Mouse (Mus musculus): ENCODE data around the gene Cdh4. TPM values are rescaled to one million over a fixed set of nuclear protein-coding genes. Genes with fewer than 3 reads are reported as not detected.
A peak's percentile ranks its signal among the peaks of the same experiment; 100 is the strongest.

Gene Cdh4
- polyA plus RNA-seq, 1 experiment from 2014 or later = 26.1 TPM

GRCm38 (mm10) chr2:179722776-179723386 is 280.6 kb downstream of the Cdh4 start:
- no peaks in the 10 kb centered on the region for H3K36me3 ChIP-seq
- H3K4me2 ChIP-seq (replicated peaks) = no peak overlapping the region
- 71% methylated on average over 4 of the region's 4 CpGs for WGBS
- H3K27ac ChIP-seq = no peak overlapping the region
- no peaks in the 10 kb centered on the region for H3K27me3 ChIP-seq
- no peaks in the 10 kb centered on the region for H3K9me3 ChIP-seq (replicated peaks)
- no peak overlapping the region for H3K9ac ChIP-seq
- H3K4me1 ChIP-seq = peaks cover 14% of the 10 kb centered on the region
- H3K4me3 ChIP-seq = no peak overlapping the region
- ATAC-seq (ENCODE audit: low FRiP score) = no peak

- H3K4me2 ChIP-seq (replicated peaks) = no peak overlapping the region
- peaks cover 14% of the 10 kb centered on the region for H3K4me1 ChIP-seq
- WGBS = 90% methylated on average over 8 of the region's 8 CpGs
- H3K4me3 ChIP-seq = no peak overlapping the region
- no peaks in the 10 kb centered on the region for H3K36me3 ChIP-seq
- H3K9me3 ChIP-seq (replicated peaks) = no peaks in the 10 kb centered on the region
- no peaks in the 10 kb centered on the region for H3K27me3 ChIP-seq
- H3K9ac ChIP-seq = no peak overlapping the region
- ATAC-seq (ENCODE audit: low FRiP score) = no peak
- H3K27ac ChIP-seq = no peak overlapping the region
Observed at GRCm38 (mm10) chr2:179723401-179723800, 281.2 kb downstream of the Cdh4 start.

GRCm38 (mm10) chr2:179729002-179729401 is 286.8 kb downstream of the Cdh4 start:
- no peak overlapping the region for H3K9ac ChIP-seq
- no peaks in the 10 kb centered on the region for H3K9me3 ChIP-seq (replicated peaks)
- WGBS = 61% methylated on average over 8 of the region's 8 CpGs
- no peak for ATAC-seq (ENCODE audit: low FRiP score)
- H3K4me3 ChIP-seq = no peak overlapping the region
- H3K27ac ChIP-seq = no peak overlapping the region
- H3K27me3 ChIP-seq = 0 out of 2 replicates have a peak, but pooled peaks cover 7% of the 10 kb centered on the region
- no peaks in the 10 kb centered on the region for H3K36me3 ChIP-seq
- peaks cover 21% of the 10 kb centered on the region for H3K4me1 ChIP-seq
- no peak overlapping the region for H3K4me2 ChIP-seq (replicated peaks)

GRCm38 (mm10) chr2:179729802-179730201 is 287.6 kb downstream of the Cdh4 start:
- WGBS = 82% methylated on average over 4 of the region's 4 CpGs
- no peaks in the 10 kb centered on the region for H3K36me3 ChIP-seq
- ATAC-seq (ENCODE audit: low FRiP score) = no peak

GRCm38 (mm10) chr2:179733141-179733831 is 291.1 kb downstream of the Cdh4 start:
- 29% methylated on average over 16 of the region's 16 CpGs for WGBS
- H3K9ac ChIP-seq = 0 out of 2 replicates have a peak overlapping the region, but pooled peaks have one; percentile 27

More at GRCm38 (mm10) chr2:179729802-179730201, 287.6 kb downstream of the Cdh4 start:
- Histone ChIP-seq H3K27me3 (0 out of 2 replicates have a peak, but pooled peaks cover 7% of the 10 kb centered on the region), H3K4me2 (replicated peaks) (no peak overlapping the region), H3K9me3 (replicated peaks) (no peaks in the 10 kb centered on the region), H3K4me1 (peaks cover 22% of the 10 kb centered on the region), H3K27ac (no peak overlapping the region), H3K4me3 (no peak overlapping the region), H3K9ac (no peak overlapping the region)

GRCm38 (mm10) chr2:179742419-179742818 is 300.2 kb downstream of the Cdh4 start:
- Histone ChIP-seq H3K4me1 (no peaks in the 10 kb centered on the region), H3K36me3 (no peaks in the 10 kb centered on the region), H3K27ac (no peak overlapping the region), H3K27me3 (no peaks in the 10 kb centered on the region), H3K4me3 (no peak overlapping the region), H3K9me3 (replicated peaks) (no peaks in the 10 kb centered on the region), H3K9ac (no peak overlapping the region), H3K4me2 (replicated peaks) (no peak overlapping the region)
- no peak for ATAC-seq (ENCODE audit: low FRiP score)
- 87% methylated on average over 1 of the region's 1 CpGs for WGBS

More at GRCm38 (mm10) chr2:179733141-179733831, 291.1 kb downstream of the Cdh4 start:
- peaks cover 26% of the 10 kb centered on the region for H3K4me1 ChIP-seq
- no peaks in the 10 kb centered on the region for H3K9me3 ChIP-seq (replicated peaks)
- H3K4me3 ChIP-seq = no peak overlapping the region
- H3K27ac ChIP-seq = peak overlapping the region; percentile 68
- no peak overlapping the region for H3K4me2 ChIP-seq (replicated peaks)
- peak; percentile 74 for ATAC-seq (ENCODE audit: low FRiP score)
- H3K36me3 ChIP-seq = no peaks in the 10 kb centered on the region
- 0 out of 2 replicates have a peak, but pooled peaks cover 7% of the 10 kb centered on the region for H3K27me3 ChIP-seq

GRCm38 (mm10) chr2:179742828-179743227 is 300.6 kb downstream of the Cdh4 start:
- Histone ChIP-seq H3K27ac (no peak overlapping the region), H3K4me2 (replicated peaks) (no peak overlapping the region), H3K4me3 (no peak overlapping the region), H3K9me3 (replicated peaks) (no peaks in the 10 kb centered on the region), H3K9ac (no peak overlapping the region), H3K36me3 (no peaks in the 10 kb centered on the region), H3K27me3 (no peaks in the 10 kb centered on the region), H3K4me1 (no peaks in the 10 kb centered on the region)
- no peak for ATAC-seq (ENCODE audit: low FRiP score)
- 86% methylated on average over 6 of the region's 6 CpGs for WGBS

- Histone ChIP-seq H3K4me3 (no peak overlapping the region), H3K27ac (no peak overlapping the region), H3K36me3 (no peaks in the 10 kb centered on the region), H3K9me3 (replicated peaks) (no peaks in the 10 kb centered on the region), H3K4me2 (replicated peaks) (no peak overlapping the region), H3K9ac (no peak overlapping the region), H3K4me1 (peaks cover 5% of the 10 kb centered on the region; the same call in 1 of the 2 replicates), H3K27me3 (no peaks in the 10 kb centered on the region)
- ATAC-seq (ENCODE audit: low FRiP score) = no peak
- WGBS = 85% methylated on average over 7 of the region's 7 CpGs
Observed at GRCm38 (mm10) chr2:179746491-179746890, 304.3 kb downstream of the Cdh4 start.

- 75% methylated on average over 3 of the region's 3 CpGs for WGBS
Observed at GRCm38 (mm10) chr2:179749399-179749798, 307.2 kb downstream of the Cdh4 start.

GRCm38 (mm10) chr2:179753811-179754210 is 311.6 kb downstream of the Cdh4 start:
- ATAC-seq (ENCODE audit: low FRiP score) = no peak
- 76% methylated on average over 9 of the region's 9 CpGs for WGBS
- H3K27me3 ChIP-seq = no peaks in the 10 kb centered on the region

More at GRCm38 (mm10) chr2:179749399-179749798, 307.2 kb downstream of the Cdh4 start:
- no peaks in the 10 kb centered on the region for H3K9me3 ChIP-seq (replicated peaks)
- no peak for ATAC-seq (ENCODE audit: low FRiP score)
- H3K4me1 ChIP-seq = peaks cover 10% of the 10 kb centered on the region; the same call in 1 of the 2 replicates
- H3K27ac ChIP-seq = no peak overlapping the region
- no peak overlapping the region for H3K9ac ChIP-seq
- H3K36me3 ChIP-seq = no peaks in the 10 kb centered on the region
- no peak overlapping the region for H3K4me3 ChIP-seq
- no peaks in the 10 kb centered on the region for H3K27me3 ChIP-seq
- no peak overlapping the region for H3K4me2 ChIP-seq (replicated peaks)

GRCm38 (mm10) chr2:179754776-179755175 is 312.5 kb downstream of the Cdh4 start:
- H3K36me3 ChIP-seq = no peaks in the 10 kb centered on the region
- H3K4me1 ChIP-seq = peaks cover 10% of the 10 kb centered on the region; the same call in 1 of the 2 replicates
- H3K4me2 ChIP-seq (replicated peaks) = no peak overlapping the region
- H3K4me3 ChIP-seq = no peak overlapping the region
- no peaks in the 10 kb centered on the region for H3K27me3 ChIP-seq
- no peak overlapping the region for H3K9ac ChIP-seq
- no peak for ATAC-seq (ENCODE audit: low FRiP score)
- 66% methylated on average over 11 of the region's 11 CpGs for WGBS
- H3K27ac ChIP-seq = no peak overlapping the region
- H3K9me3 ChIP-seq (replicated peaks) = no peaks in the 10 kb centered on the region

More at GRCm38 (mm10) chr2:179753811-179754210, 311.6 kb downstream of the Cdh4 start:
- Histone ChIP-seq H3K9me3 (replicated peaks) (no peaks in the 10 kb centered on the region), H3K4me3 (no peak overlapping the region), H3K4me2 (replicated peaks) (no peak overlapping the region), H3K27ac (0 out of 2 replicates have a peak overlapping the region, but pooled peaks have one; percentile 30), H3K4me1 (peaks cover 10% of the 10 kb centered on the region; the same call in 1 of the 2 replicates), H3K9ac (no peak overlapping the region), H3K36me3 (no peaks in the 10 kb centered on the region)

GRCm38 (mm10) chr2:179761718-179762441 is 319.6 kb downstream of the Cdh4 start:
- Histone ChIP-seq H3K36me3 (no peaks in the 10 kb centered on the region), H3K4me3 (no peak overlapping the region), H3K4me1 (peaks cover 29% of the 10 kb centered on the region), H3K9ac (no peak overlapping the region), H3K4me2 (replicated peaks) (no peak overlapping the region), H3K9me3 (replicated peaks) (no peaks in the 10 kb centered on the region), H3K27me3 (peaks cover 19% of the 10 kb centered on the region; the same call in 1 of the 2 replicates), H3K27ac (no peak overlapping the region)
- 53% methylated on average over 9 of the region's 9 CpGs for WGBS
- ATAC-seq (ENCODE audit: low FRiP score) = no peak

All from hindbrain, embryonic 12.5 days (tissue).